Mouse (Mus musculus): ENCODE measurements around the gene Spsb2. TPM values are rescaled to one million over a fixed set of nuclear protein-coding genes. Genes with fewer than 3 reads are reported as not detected.

Spsb2 gene
- polyA plus RNA-seq (2014; fragmentation: Nextera tagmentation; extraction: Ambion mirVana) = 7.4 and 8.0 TPM in 2 replicates

DNA sequence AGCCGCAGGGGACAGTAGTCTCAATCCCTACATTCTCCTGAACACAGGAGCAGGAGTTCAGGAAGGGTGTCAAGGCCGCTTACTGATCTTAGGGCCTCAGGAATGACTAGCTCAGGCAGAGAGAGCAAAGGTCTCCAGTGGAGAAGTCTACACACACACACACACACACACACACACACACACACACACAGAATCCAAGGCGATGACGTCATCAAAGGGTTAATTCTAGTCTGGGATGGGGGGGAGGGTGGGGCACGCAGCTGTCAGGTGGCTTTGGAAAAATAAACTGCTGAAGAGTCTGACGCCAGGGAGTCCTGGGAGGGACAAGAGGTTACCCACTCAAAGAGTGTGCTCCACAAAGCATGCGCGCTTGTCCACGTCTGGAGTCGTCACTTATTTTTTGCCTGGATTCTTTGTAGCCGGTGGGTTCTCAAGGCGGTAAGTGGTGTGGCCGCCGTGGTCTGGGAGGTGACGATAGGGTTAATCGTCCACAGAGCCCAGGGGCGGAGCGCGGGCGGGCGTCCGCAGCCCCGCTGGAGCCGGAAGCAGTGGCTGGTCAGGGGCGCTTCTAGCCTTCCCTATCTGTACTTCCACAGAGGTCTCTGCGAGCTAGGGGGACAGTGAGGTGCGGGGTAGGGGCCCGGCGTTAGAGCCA, at the start of gene Spsb2:
TSS of gene Spsb2 (plus strand) at position 304 of the 655 bp plus-strand sequence.
- H3K36me3 ChIP-seq (ENCODE audit: control insufficient read depth, insufficient read depth, low read length) = peaks cover 19% of the 10 kb centered on the region
- WGBS = 4% methylated on average over 29 of the region's 29 CpGs
- no peaks in the 10 kb centered on the region for H3K9me3 ChIP-seq (ENCODE audit: control insufficient read depth, low read depth, low read length)
- H3K9ac ChIP-seq (replicated peaks; ENCODE audit: low read depth, low read length) = peak within 1 kb of the TSS; percentile 71
- H3K4me1 ChIP-seq (ENCODE audit: control insufficient read depth, insufficient read depth, low read length) = peaks cover 24% of the 10 kb centered on the region; the same call in 1 of the 2 replicates
- H3K4me2 ChIP-seq (replicated peaks; ENCODE audit: low read depth, low read length) = peak within 1 kb of the TSS; percentile 98
- peak; percentile 53 for ATAC-seq (ENCODE audit: insufficient number of reproducible peaks, insufficient read depth, low FRiP score, low read depth)
- H3K27ac ChIP-seq (ENCODE audit: low read length) = peak within 1 kb of the TSS; percentile 93
- no peaks in the 10 kb centered on the region for H3K27me3 ChIP-seq (ENCODE audit: control insufficient read depth, insufficient read depth, low read length)
- H3K4me3 ChIP-seq (ENCODE audit: low read depth, low read length) = peak within 1 kb of the TSS; percentile 59

DNA sequence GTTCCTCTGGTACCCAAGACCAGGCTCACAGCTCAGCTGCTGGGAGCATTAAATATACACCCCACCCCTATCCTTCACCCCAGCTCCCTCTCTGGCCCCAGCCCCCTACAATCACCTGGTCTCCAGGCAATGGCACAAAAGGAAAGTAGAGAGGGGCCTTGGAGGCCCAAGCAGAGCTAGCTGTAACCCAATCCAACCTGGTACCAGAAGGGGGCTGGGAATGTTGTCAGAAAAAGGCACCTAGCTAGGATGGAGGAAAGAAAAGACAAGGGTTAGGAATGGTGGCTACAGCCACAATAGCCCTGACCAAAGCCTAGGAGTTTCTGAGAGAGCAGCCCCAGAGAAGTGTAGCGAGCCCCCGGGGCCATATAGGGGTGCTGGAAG, 49.6 kb upstream of the Spsb2 start:
- no peak for ATAC-seq (ENCODE audit: insufficient number of reproducible peaks, insufficient read depth, low FRiP score, low read depth)
- 0 out of 2 replicates have a peak overlapping the region, but pooled peaks have one; percentile 85 for H3K4me3 ChIP-seq (ENCODE audit: low read depth, low read length)
- H3K4me1 ChIP-seq (ENCODE audit: control insufficient read depth, insufficient read depth, low read length) = peaks cover 36% of the 10 kb centered on the region; the same call in 1 of the 2 replicates
- no peak overlapping the region; the same call in 1 of the 2 replicates for H3K9ac ChIP-seq (replicated peaks; ENCODE audit: low read depth, low read length)
- peak overlapping the region; percentile 98 for H3K27ac ChIP-seq (ENCODE audit: low read length)
- no peaks in the 10 kb centered on the region for H3K36me3 ChIP-seq (ENCODE audit: control insufficient read depth, insufficient read depth, low read length)
- 58% methylated on average over 2 of the region's 2 CpGs for WGBS
- peak overlapping the region; percentile 83 for H3K4me2 ChIP-seq (replicated peaks; ENCODE audit: low read depth, low read length)
- H3K9me3 ChIP-seq (ENCODE audit: control insufficient read depth, low read depth, low read length) = no peaks in the 10 kb centered on the region
- H3K27me3 ChIP-seq (ENCODE audit: control insufficient read depth, insufficient read depth, low read length) = no peaks in the 10 kb centered on the region

DNA sequence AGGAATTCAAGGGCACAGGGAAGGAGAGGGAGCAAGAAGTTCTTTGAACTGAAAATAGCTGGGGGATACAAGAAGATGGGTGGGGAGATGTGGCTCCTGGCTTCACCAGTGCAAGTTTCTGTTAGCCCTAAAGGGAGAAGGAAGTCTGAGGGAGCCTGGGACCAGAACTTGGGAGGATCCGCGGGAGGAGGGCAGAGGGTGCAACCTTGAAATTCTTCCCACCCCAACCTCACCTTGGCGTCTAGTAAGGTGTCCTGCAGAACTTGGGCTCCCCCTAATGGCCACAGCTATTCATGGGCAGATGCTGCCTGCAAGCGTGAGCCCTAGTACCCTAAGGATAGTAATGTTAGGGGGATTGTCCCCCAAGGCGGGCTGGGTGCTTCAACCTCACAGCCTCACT, 49.2 kb upstream of the Spsb2 start:
- 0 out of 2 replicates have a peak, but pooled peaks have one; percentile 8 for ATAC-seq (ENCODE audit: insufficient number of reproducible peaks, insufficient read depth, low FRiP score, low read depth)
- H3K9ac ChIP-seq (replicated peaks; ENCODE audit: low read depth, low read length) = no peak overlapping the region; the same call in 1 of the 2 replicates

DNA sequence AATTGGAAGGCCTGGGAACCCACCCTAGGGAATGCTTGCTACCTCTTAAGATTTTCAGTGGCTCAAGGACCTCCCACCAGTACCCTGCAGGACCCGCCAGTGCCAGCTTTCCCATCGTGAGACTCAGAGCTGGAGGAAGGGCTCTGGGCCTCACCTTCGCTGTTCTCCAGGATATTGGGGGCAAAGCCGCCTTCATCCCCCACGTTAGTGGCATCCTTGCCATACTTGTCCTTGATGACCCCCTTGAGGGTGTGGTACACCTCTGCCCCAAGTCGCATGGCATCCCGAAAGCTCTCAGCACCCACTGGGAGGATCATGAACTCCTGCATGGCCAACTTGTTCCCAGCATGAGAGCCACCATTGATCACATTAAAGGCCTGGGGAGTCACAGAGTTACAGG, 42.5 kb upstream of the Spsb2 start:
- Histone ChIP-seq H3K4me1 (ENCODE audit: control insufficient read depth, insufficient read depth, low read length) (peaks cover 8% of the 10 kb centered on the region; the same call in 1 of the 2 replicates), H3K27me3 (ENCODE audit: control insufficient read depth, insufficient read depth, low read length) (no peaks in the 10 kb centered on the region), H3K4me3 (ENCODE audit: low read depth, low read length) (no peak overlapping the region), H3K4me2 (replicated peaks; ENCODE audit: low read depth, low read length) (no peak overlapping the region), H3K9ac (replicated peaks; ENCODE audit: low read depth, low read length) (no peak overlapping the region), H3K36me3 (ENCODE audit: control insufficient read depth, insufficient read depth, low read length) (no peaks in the 10 kb centered on the region), H3K27ac (ENCODE audit: low read length) (no peak overlapping the region), H3K9me3 (ENCODE audit: control insufficient read depth, low read depth, low read length) (no peaks in the 10 kb centered on the region)
- WGBS = 89% methylated on average over 7 of the region's 7 CpGs
- ATAC-seq (ENCODE audit: insufficient number of reproducible peaks, insufficient read depth, low FRiP score, low read depth) = no peak

More for the DNA sequence above, 49.2 kb upstream of the Spsb2 start:
- H3K9me3 ChIP-seq (ENCODE audit: control insufficient read depth, low read depth, low read length) = no peaks in the 10 kb centered on the region
- no peak overlapping the region for H3K4me3 ChIP-seq (ENCODE audit: low read depth, low read length)
- H3K4me1 ChIP-seq (ENCODE audit: control insufficient read depth, insufficient read depth, low read length) = peaks cover 32% of the 10 kb centered on the region; the same call in 1 of the 2 replicates
- H3K27ac ChIP-seq (ENCODE audit: low read length) = peak overlapping the region; percentile 98
- H3K27me3 ChIP-seq (ENCODE audit: control insufficient read depth, insufficient read depth, low read length) = no peaks in the 10 kb centered on the region
- H3K36me3 ChIP-seq (ENCODE audit: control insufficient read depth, insufficient read depth, low read length) = no peaks in the 10 kb centered on the region
- WGBS = 5% methylated on average over 5 of the region's 5 CpGs
- H3K4me2 ChIP-seq (replicated peaks; ENCODE audit: low read depth, low read length) = peak overlapping the region; percentile 83

DNA sequence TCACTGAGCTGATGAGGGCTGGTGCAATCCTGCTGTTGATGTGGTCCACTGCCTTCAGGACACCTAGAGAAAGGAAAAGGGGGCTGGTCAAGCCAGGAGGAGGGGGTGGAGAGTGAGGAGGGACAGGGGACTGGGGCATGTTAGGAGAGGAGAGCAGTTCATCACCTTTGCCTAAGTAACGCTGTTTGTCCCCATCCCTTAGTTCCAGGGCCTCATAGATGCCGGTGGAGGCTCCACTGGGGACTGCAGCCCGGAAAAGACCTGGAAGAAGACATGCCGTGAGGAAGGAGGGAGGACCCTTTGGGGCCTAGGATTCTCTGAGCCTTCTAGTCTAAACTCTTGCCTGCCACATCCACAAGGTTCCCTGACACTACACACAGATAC, 40.9 kb upstream of the Spsb2 start:
- Histone ChIP-seq H3K4me3 (ENCODE audit: low read depth, low read length) (no peak overlapping the region), H3K9me3 (ENCODE audit: control insufficient read depth, low read depth, low read length) (no peaks in the 10 kb centered on the region), H3K27ac (ENCODE audit: low read length) (no peak overlapping the region), H3K27me3 (ENCODE audit: control insufficient read depth, insufficient read depth, low read length) (no peaks in the 10 kb centered on the region), H3K36me3 (ENCODE audit: control insufficient read depth, insufficient read depth, low read length) (no peaks in the 10 kb centered on the region), H3K9ac (replicated peaks; ENCODE audit: low read depth, low read length) (no peak overlapping the region), H3K4me1 (ENCODE audit: control insufficient read depth, insufficient read depth, low read length) (peaks cover 8% of the 10 kb centered on the region; the same call in 1 of the 2 replicates), H3K4me2 (replicated peaks; ENCODE audit: low read depth, low read length) (no peak overlapping the region)
- no peak for ATAC-seq (ENCODE audit: insufficient number of reproducible peaks, insufficient read depth, low FRiP score, low read depth)
- 52% methylated on average over 4 of the region's 4 CpGs for WGBS

DNA sequence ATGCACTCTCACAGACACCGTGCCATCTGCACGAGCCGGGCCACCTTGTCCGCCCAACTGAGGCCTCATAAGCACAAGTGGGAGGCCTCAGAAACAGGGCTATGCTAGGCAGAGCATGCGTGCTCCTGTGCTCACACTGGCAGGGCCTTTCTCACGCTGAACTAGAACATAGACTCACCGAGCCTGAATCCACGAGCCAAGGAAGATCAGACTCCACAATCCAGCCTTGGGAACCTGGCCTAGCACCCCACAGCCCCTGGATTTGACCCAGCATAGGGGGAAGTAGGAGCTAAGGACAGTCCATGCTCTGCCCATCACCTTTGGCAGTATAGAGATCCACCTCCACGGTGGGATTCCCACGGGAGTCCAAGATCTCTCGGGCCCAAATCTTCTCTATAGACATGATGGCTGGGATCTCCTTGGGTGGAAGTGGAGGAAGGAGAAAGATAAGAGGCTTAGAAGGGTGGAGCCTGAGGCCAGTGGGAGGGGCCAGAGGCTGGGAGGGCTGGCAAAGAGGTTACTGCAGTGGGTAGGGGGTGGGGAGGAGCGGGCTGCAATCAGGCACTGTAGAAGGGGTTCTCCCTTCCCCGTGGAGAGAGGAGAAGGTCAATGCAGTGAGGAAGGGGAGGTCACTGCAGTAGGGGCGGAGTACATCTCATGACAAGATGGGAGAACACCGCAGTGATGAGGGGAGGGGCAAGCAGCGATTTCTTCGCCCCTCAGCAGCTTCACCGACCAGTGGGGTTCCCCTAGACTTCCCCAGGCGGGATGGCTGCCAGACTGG, 40.3 kb upstream of the Spsb2 start:
- WGBS = 32% methylated on average over 18 of the region's 19 CpGs
- Histone ChIP-seq H3K9me3 (ENCODE audit: control insufficient read depth, low read depth, low read length) (no peaks in the 10 kb centered on the region), H3K27ac (ENCODE audit: low read length) (no peak overlapping the region), H3K4me2 (replicated peaks; ENCODE audit: low read depth, low read length) (peak overlapping the region; percentile 84), H3K27me3 (ENCODE audit: control insufficient read depth, insufficient read depth, low read length) (no peaks in the 10 kb centered on the region), H3K9ac (replicated peaks; ENCODE audit: low read depth, low read length) (no peak overlapping the region), H3K4me1 (ENCODE audit: control insufficient read depth, insufficient read depth, low read length) (peaks cover 8% of the 10 kb centered on the region; the same call in 1 of the 2 replicates), H3K36me3 (ENCODE audit: control insufficient read depth, insufficient read depth, low read length) (no peaks in the 10 kb centered on the region), H3K4me3 (ENCODE audit: low read depth, low read length) (peak overlapping the region; percentile 48)
- peak; percentile 24 for ATAC-seq (ENCODE audit: insufficient number of reproducible peaks, insufficient read depth, low FRiP score, low read depth)

DNA sequence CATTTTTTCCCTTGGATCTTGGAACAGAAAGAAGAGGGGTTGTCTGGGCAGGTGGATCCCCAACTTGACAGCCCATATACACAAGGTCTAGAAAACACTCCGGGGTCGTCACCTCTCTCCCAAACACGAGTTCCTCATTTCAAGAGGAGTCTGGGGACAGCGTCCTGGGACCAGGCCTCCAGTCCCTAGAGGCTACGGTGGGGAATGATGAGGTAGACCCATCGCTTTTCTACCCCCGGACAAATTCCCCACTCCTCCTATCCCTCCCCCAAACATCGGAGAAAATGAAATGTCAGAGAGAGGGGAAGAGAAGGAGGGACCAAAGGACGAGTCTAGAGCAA, 39.8 kb upstream of the Spsb2 start:
- WGBS = 6% methylated on average over 9 of the region's 9 CpGs
- H3K9ac ChIP-seq (replicated peaks; ENCODE audit: low read depth, low read length) = 0 out of 2 replicates have a peak overlapping the region, but pooled peaks have one; percentile 8

DNA sequence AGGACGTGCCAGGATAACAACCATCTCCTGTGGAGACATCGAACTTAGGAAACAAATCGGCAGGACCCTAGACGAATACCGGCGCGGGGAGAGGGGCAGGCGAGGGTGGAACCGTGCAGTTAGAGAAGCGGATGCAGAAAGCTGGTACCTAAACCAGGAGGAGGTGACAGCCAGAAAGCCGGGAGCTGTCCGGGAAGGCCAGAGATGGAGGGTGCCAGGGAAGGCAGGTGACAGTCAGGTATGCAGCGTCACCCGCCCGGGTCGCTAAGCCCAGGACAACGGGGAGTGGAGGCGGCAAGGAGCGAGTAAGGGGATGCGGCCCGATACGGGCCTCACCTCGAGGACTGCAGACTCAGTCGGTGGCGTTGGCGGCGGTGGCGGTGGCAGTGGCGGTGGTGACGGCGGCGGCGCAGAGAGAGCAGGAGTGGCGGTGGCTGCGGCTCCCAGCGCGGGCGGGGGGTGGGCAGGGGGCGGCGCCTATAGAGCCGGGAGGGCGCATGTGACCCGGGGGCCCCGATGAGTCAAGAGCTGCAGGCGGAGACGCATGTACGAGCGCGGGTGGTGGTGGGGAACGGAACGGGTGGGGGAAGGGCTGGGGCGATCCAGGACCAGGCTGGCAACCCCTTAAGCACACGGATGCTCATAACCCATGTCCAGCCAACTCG, 39.2 kb upstream of the Spsb2 start, which contains the start of gene Eno2:
TSS of gene Eno2 (minus strand) at position 573 of the 665 bp plus-strand sequence.
- no peaks in the 10 kb centered on the region for H3K9me3 ChIP-seq (ENCODE audit: control insufficient read depth, low read depth, low read length)
- WGBS = under 1% methylated on average over 49 of the region's 54 CpGs
- H3K4me3 ChIP-seq (ENCODE audit: low read depth, low read length) = peak within 1 kb of the TSS; percentile 48

More for the DNA sequence above, 39.8 kb upstream of the Spsb2 start:
- H3K4me3 ChIP-seq (ENCODE audit: low read depth, low read length) = peak overlapping the region; percentile 48
- peaks cover 8% of the 10 kb centered on the region; the same call in 1 of the 2 replicates for H3K4me1 ChIP-seq (ENCODE audit: control insufficient read depth, insufficient read depth, low read length)
- peak overlapping the region; percentile 84 for H3K4me2 ChIP-seq (replicated peaks; ENCODE audit: low read depth, low read length)
- H3K9me3 ChIP-seq (ENCODE audit: control insufficient read depth, low read depth, low read length) = no peaks in the 10 kb centered on the region
- no peak for ATAC-seq (ENCODE audit: insufficient number of reproducible peaks, insufficient read depth, low FRiP score, low read depth)
- no peak overlapping the region for H3K27ac ChIP-seq (ENCODE audit: low read length)
- H3K36me3 ChIP-seq (ENCODE audit: control insufficient read depth, insufficient read depth, low read length) = no peaks in the 10 kb centered on the region
- no peaks in the 10 kb centered on the region for H3K27me3 ChIP-seq (ENCODE audit: control insufficient read depth, insufficient read depth, low read length)

More for the DNA sequence above, 39.2 kb upstream of the Spsb2 start, which contains the start of gene Eno2:
- H3K27ac ChIP-seq (ENCODE audit: low read length) = no peak within 1 kb of the TSS
- H3K4me2 ChIP-seq (replicated peaks; ENCODE audit: low read depth, low read length) = peak within 1 kb of the TSS; percentile 84
- no peaks in the 10 kb centered on the region for H3K36me3 ChIP-seq (ENCODE audit: control insufficient read depth, insufficient read depth, low read length)
- 0 out of 2 replicates have a peak within 1 kb of the TSS, but pooled peaks have one; percentile 30 for H3K9ac ChIP-seq (replicated peaks; ENCODE audit: low read depth, low read length)
- H3K27me3 ChIP-seq (ENCODE audit: control insufficient read depth, insufficient read depth, low read length) = no peaks in the 10 kb centered on the region
- peak; percentile 68 for ATAC-seq (ENCODE audit: insufficient number of reproducible peaks, insufficient read depth, low FRiP score, low read depth)
- H3K4me1 ChIP-seq (ENCODE audit: control insufficient read depth, insufficient read depth, low read length) = peaks cover 8% of the 10 kb centered on the region; the same call in 1 of the 2 replicates

All from stomach, embryonic 14.5 days (tissue).